Mouse (Mus musculus) E14TG2a.4 (cell line): Measurements from ENCODE around the gene Slc44a4.

ENCODE experiments used
- CTCF ChIP-seq: conservative IDR thresholded peaks from 2 replicates; pipeline ENCODE4 v1.5.1; 2014; ENCODE audit warnings: low read length
- NANOG ChIP-seq: IDR thresholded peaks from 2 replicates; pipeline ENCODE4 v1.6.1; 2014; ENCODE audit warnings: borderline replicate concordance, low read length, mixed read lengths
- POU5F1 ChIP-seq: IDR thresholded peaks from 2 replicates; pipeline ENCODE4 v1.6.1; 2014; ENCODE audit warnings: low read length, borderline replicate concordance

GRCm38 (mm10) chr17:34881166-34881565 is 33.1 kb upstream of the Slc44a4 start:
- no peak for TF ChIP-seq CTCF
- no peak for TF ChIP-seq POU5F1
- no peak for TF ChIP-seq NANOG
